Mouse (Mus musculus): Measurements from ENCODE around the gene Fam162a. TPM values are rescaled to one million over a fixed set of nuclear protein-coding genes. Genes with fewer than 3 reads are reported as not detected.
"Not testable (repeated sequence)": the region's sequence is repeated elsewhere in the genome, so short reads cannot be mapped to it uniquely, and the experiment has no call there.

Fam162a gene
- polyA plus RNA-seq, 1 experiment from 2014 or later: 457 TPM

- no peak overlapping the region for H3K27ac ChIP-seq (ENCODE audit: low read depth)
- H3K36me3 ChIP-seq (ENCODE audit: control insufficient read depth, insufficient read depth, low read length): 0 out of 2 replicates have a peak, but pooled peaks cover 6% of the 10 kb centered on the region
- H3K27me3 ChIP-seq (replicated peaks; ENCODE audit: control insufficient read depth, insufficient read depth, low read length): no peaks in the 10 kb centered on the region
- no peak for ATAC-seq (replicated peaks; ENCODE audit: low FRiP score, low TSS enrichment, low read depth)
- H3K4me3 ChIP-seq (ENCODE audit: low read depth, low read length): no peak overlapping the region
- peaks cover 24% of the 10 kb centered on the region for H3K4me1 ChIP-seq (replicated peaks; ENCODE audit: control insufficient read depth, insufficient read depth, low read length)
- no peak overlapping the region for H3K9ac ChIP-seq (ENCODE audit: low read length)
- 66% methylated on average over 3 of the region's 3 CpGs for WGBS
- no peak overlapping the region for H3K4me2 ChIP-seq (ENCODE audit: low read length)
- DNase-seq (ENCODE audit: low spot score): no peak
- no peaks in the 10 kb centered on the region for H3K9me3 ChIP-seq (ENCODE audit: control insufficient read depth, low read length)
Measured at GRCm38 (mm10) chr16:36068356-36068755, 3.0 kb downstream of the Fam162a start.

GRCm38 (mm10) chr16:36067694-36068093 lies 3.7 kb downstream of the Fam162a start:
- 0 out of 2 replicates have a peak, but pooled peaks cover 6% of the 10 kb centered on the region for H3K36me3 ChIP-seq (ENCODE audit: control insufficient read depth, insufficient read depth, low read length)
- H3K27ac ChIP-seq (ENCODE audit: low read depth): no peak overlapping the region
- no peak for DNase-seq (ENCODE audit: low spot score)
- H3K9ac ChIP-seq (ENCODE audit: low read length): no peak overlapping the region
- WGBS: 78% methylated on average over 2 of the region's 2 CpGs
- ATAC-seq (replicated peaks; ENCODE audit: low FRiP score, low TSS enrichment, low read depth): no peak
- H3K4me3 ChIP-seq (ENCODE audit: low read depth, low read length): no peak overlapping the region
- no peak overlapping the region for H3K4me2 ChIP-seq (ENCODE audit: low read length)
- no peaks in the 10 kb centered on the region for H3K27me3 ChIP-seq (replicated peaks; ENCODE audit: control insufficient read depth, insufficient read depth, low read length)
- no peaks in the 10 kb centered on the region for H3K9me3 ChIP-seq (ENCODE audit: control insufficient read depth, low read length)
- peaks cover 24% of the 10 kb centered on the region for H3K4me1 ChIP-seq (replicated peaks; ENCODE audit: control insufficient read depth, insufficient read depth, low read length)

GRCm38 (mm10) chr16:36064904-36065303 lies 6.5 kb downstream of the Fam162a start:
- ATAC-seq (replicated peaks; ENCODE audit: low FRiP score, low TSS enrichment, low read depth) (no peak), DNase-seq (ENCODE audit: low spot score) (no peak)
- H3K4me3 ChIP-seq (ENCODE audit: low read depth, low read length): no peak overlapping the region
- no peaks in the 10 kb centered on the region for H3K9me3 ChIP-seq (ENCODE audit: control insufficient read depth, low read length)
- H3K27me3 ChIP-seq (replicated peaks; ENCODE audit: control insufficient read depth, insufficient read depth, low read length): no peaks in the 10 kb centered on the region
- H3K4me2 ChIP-seq (ENCODE audit: low read length): no peak overlapping the region
- 78% methylated on average over 5 of the region's 5 CpGs for WGBS
- 0 out of 2 replicates have a peak, but pooled peaks cover 11% of the 10 kb centered on the region for H3K36me3 ChIP-seq (ENCODE audit: control insufficient read depth, insufficient read depth, low read length)
- peaks cover 19% of the 10 kb centered on the region for H3K4me1 ChIP-seq (replicated peaks; ENCODE audit: control insufficient read depth, insufficient read depth, low read length)
- no peak overlapping the region for H3K27ac ChIP-seq (ENCODE audit: low read depth)
- H3K9ac ChIP-seq (ENCODE audit: low read length): no peak overlapping the region

GRCm38 (mm10) chr16:36063315-36063714 lies 8.1 kb downstream of the Fam162a start:
- Histone ChIP-seq H3K9ac (ENCODE audit: low read length) (no peak overlapping the region), H3K27ac (ENCODE audit: low read depth) (no peak overlapping the region), H3K4me3 (ENCODE audit: low read depth, low read length) (no peak overlapping the region), H3K9me3 (ENCODE audit: control insufficient read depth, low read length) (no peaks in the 10 kb centered on the region), H3K27me3 (replicated peaks; ENCODE audit: control insufficient read depth, insufficient read depth, low read length) (no peaks in the 10 kb centered on the region), H3K36me3 (ENCODE audit: control insufficient read depth, insufficient read depth, low read length) (0 out of 2 replicates have a peak, but pooled peaks cover 9% of the 10 kb centered on the region), H3K4me2 (ENCODE audit: low read length) (no peak overlapping the region), H3K4me1 (replicated peaks; ENCODE audit: control insufficient read depth, insufficient read depth, low read length) (peaks cover 7% of the 10 kb centered on the region; the same call in 1 of the 2 replicates)
- 74% methylated on average over 2 of the region's 2 CpGs for WGBS
- ATAC-seq (replicated peaks; ENCODE audit: low FRiP score, low TSS enrichment, low read depth): no peak
- DNase-seq (ENCODE audit: low spot score): no peak

GRCm38 (mm10) chr16:36062534-36062933 lies 8.9 kb downstream of the Fam162a start:
- H3K9ac ChIP-seq (ENCODE audit: low read length); H3K27me3 ChIP-seq (replicated peaks; ENCODE audit: control insufficient read depth, insufficient read depth, low read length); H3K36me3 ChIP-seq (ENCODE audit: control insufficient read depth, insufficient read depth, low read length); H3K4me1 ChIP-seq (replicated peaks; ENCODE audit: control insufficient read depth, insufficient read depth, low read length); ATAC-seq (replicated peaks; ENCODE audit: low FRiP score, low TSS enrichment, low read depth); H3K4me3 ChIP-seq (ENCODE audit: low read depth, low read length); DNase-seq (ENCODE audit: low spot score); H3K9me3 ChIP-seq (ENCODE audit: control insufficient read depth, low read length); H3K4me2 ChIP-seq (ENCODE audit: low read length); H3K27ac ChIP-seq (ENCODE audit: low read depth): not testable (repeated sequence)
- WGBS: 91% methylated on average over 1 of the region's 1 CpGs

GRCm38 (mm10) chr16:36057933-36058475 lies 13.4 kb downstream of the Fam162a start:
- 57% methylated on average over 8 of the region's 8 CpGs for WGBS
- Histone ChIP-seq H3K27me3 (replicated peaks; ENCODE audit: control insufficient read depth, insufficient read depth, low read length) (no peaks in the 10 kb centered on the region), H3K9me3 (ENCODE audit: control insufficient read depth, low read length) (no peaks in the 10 kb centered on the region), H3K9ac (ENCODE audit: low read length) (no peak overlapping the region), H3K27ac (ENCODE audit: low read depth) (no peak overlapping the region), H3K4me1 (replicated peaks; ENCODE audit: control insufficient read depth, insufficient read depth, low read length) (0 out of 2 replicates have a peak, but pooled peaks cover 3% of the 10 kb centered on the region), H3K36me3 (ENCODE audit: control insufficient read depth, insufficient read depth, low read length) (peaks cover 9% of the 10 kb centered on the region; the same call in 1 of the 2 replicates), H3K4me2 (ENCODE audit: low read length) (no peak overlapping the region), H3K4me3 (ENCODE audit: low read depth, low read length) (no peak overlapping the region)
- DNase-seq (ENCODE audit: low spot score) (no peak), ATAC-seq (replicated peaks; ENCODE audit: low FRiP score, low TSS enrichment, low read depth) (no peak)

GRCm38 (mm10) chr16:36056416-36056815 lies 15.0 kb downstream of the Fam162a start:
- H3K4me3 ChIP-seq (ENCODE audit: low read depth, low read length): no peak overlapping the region
- 0 out of 2 replicates have a peak, but pooled peaks cover 3% of the 10 kb centered on the region for H3K4me1 ChIP-seq (replicated peaks; ENCODE audit: control insufficient read depth, insufficient read depth, low read length)
- no peaks in the 10 kb centered on the region for H3K27me3 ChIP-seq (replicated peaks; ENCODE audit: control insufficient read depth, insufficient read depth, low read length)
- no peak for DNase-seq (ENCODE audit: low spot score)
- WGBS: 92% methylated on average over 11 of the region's 11 CpGs
- ATAC-seq (replicated peaks; ENCODE audit: low FRiP score, low TSS enrichment, low read depth): no peak
- H3K9ac ChIP-seq (ENCODE audit: low read length): no peak overlapping the region
- H3K9me3 ChIP-seq (ENCODE audit: control insufficient read depth, low read length): no peaks in the 10 kb centered on the region
- H3K4me2 ChIP-seq (ENCODE audit: low read length): no peak overlapping the region
- peaks cover 21% of the 10 kb centered on the region for H3K36me3 ChIP-seq (ENCODE audit: control insufficient read depth, insufficient read depth, low read length)
- no peak overlapping the region for H3K27ac ChIP-seq (ENCODE audit: low read depth)

- no peak for DNase-seq (ENCODE audit: low spot score)
- H3K9me3 ChIP-seq (ENCODE audit: control insufficient read depth, low read length): no peaks in the 10 kb centered on the region
- WGBS: 93% methylated on average over 8 of the region's 8 CpGs
- no peak overlapping the region for H3K4me3 ChIP-seq (ENCODE audit: low read depth, low read length)
- 0 out of 2 replicates have a peak, but pooled peaks cover 3% of the 10 kb centered on the region for H3K4me1 ChIP-seq (replicated peaks; ENCODE audit: control insufficient read depth, insufficient read depth, low read length)
- no peak for ATAC-seq (replicated peaks; ENCODE audit: low FRiP score, low TSS enrichment, low read depth)
- H3K36me3 ChIP-seq (ENCODE audit: control insufficient read depth, insufficient read depth, low read length): peaks cover 29% of the 10 kb centered on the region
- no peak overlapping the region for H3K9ac ChIP-seq (ENCODE audit: low read length)
- no peak overlapping the region for H3K27ac ChIP-seq (ENCODE audit: low read depth)
- no peaks in the 10 kb centered on the region for H3K27me3 ChIP-seq (replicated peaks; ENCODE audit: control insufficient read depth, insufficient read depth, low read length)
- H3K4me2 ChIP-seq (ENCODE audit: low read length): no peak overlapping the region
Measured at GRCm38 (mm10) chr16:36054920-36055319, 16.5 kb downstream of the Fam162a start.

Measured in intestine, embryonic 14.5 days (tissue).